Mouse (Mus musculus) spleen, adult 2 months (tissue): ENCODE data around the gene Id3. TPM values are rescaled to one million over a fixed set of nuclear protein-coding genes. Genes with fewer than 3 reads are reported as not detected.

Source experiments
- DNase-seq, 2 experiments: peaks; one replicate each; pipeline versions ENCODE4 v3.0.0 to v3.0.0-alpha.2; 2012 to 2021; ENCODE audit warnings: low spot score in 2 of 2, low read depth in 1 of 2
- H3K27ac ChIP-seq: fragments of 200-500 bp; 2 replicates; pipeline ENCODE4 v1.5.1; 2012; ENCODE audit warnings: low read length, inconsistent platforms; ENCODE audit not compliant: insufficient read depth
- H3K27me3 ChIP-seq: fragments of 200-500 bp; 2 replicates; pipeline ENCODE4 v1.6.1; 2012; ENCODE audit warnings: mild to moderate bottlenecking, moderate library complexity, low read length, inconsistent platforms; ENCODE audit not compliant: control insufficient read depth, insufficient read depth
- H3K36me3 ChIP-seq: fragments of 200-500 bp; 2 replicates; pipeline ENCODE4 v1.6.1; 2012; ENCODE audit warnings: mild to moderate bottlenecking, low read length, inconsistent platforms; ENCODE audit not compliant: control insufficient read depth, insufficient read depth
- H3K4me1 ChIP-seq: fragments of 200-500 bp; 2 replicates; pipeline ENCODE4 v1.6.1; 2011; ENCODE audit warnings: inconsistent platforms; ENCODE audit not compliant: control insufficient read depth, insufficient read depth, insufficient read length
- H3K4me3 ChIP-seq: fragments of 200-500 bp; 2 replicates; pipeline ENCODE4 v1.5.1; 2011; ENCODE audit warnings: mild to moderate bottlenecking, inconsistent platforms; ENCODE audit not compliant: insufficient read depth, insufficient read length; ENCODE audit errors: extremely low read depth
- CTCF ChIP-seq: fragments of 200-500 bp; IDR thresholded peaks from 2 replicates; pipeline ENCODE4 v1.5.1; 2011; ENCODE audit warnings: mild to moderate bottlenecking, inconsistent platforms; ENCODE audit not compliant: insufficient read depth, insufficient read length, insufficient replicate concordance; ENCODE audit errors: extremely low read depth
- POLR2A ChIP-seq: fragments of 200-500 bp; IDR thresholded peaks from 2 replicates; pipeline ENCODE4 v1.6.1; 2011; ENCODE audit warnings: low read depth, low read length, inconsistent platforms
- WGBS: fragments of 180-500 bp; shearing (Covaris S2); methylation state at CpG from one replicate; pipeline ENCODE4 v1.1.7; 2018; 5-methylcytosine and 5-hydroxymethylcytosine counted together
- polyA plus RNA-seq: library from polyadenylated mRNA; depleted of rRNA; stranded (reverse); fragments of >200 nt; gene quantifications from 2 replicates; pipeline ENCODE4 v1.2.3, GENCODE M21; 2012

Gene Id3
- polyA plus RNA-seq, 1 experiment: 138 TPM

DNA sequence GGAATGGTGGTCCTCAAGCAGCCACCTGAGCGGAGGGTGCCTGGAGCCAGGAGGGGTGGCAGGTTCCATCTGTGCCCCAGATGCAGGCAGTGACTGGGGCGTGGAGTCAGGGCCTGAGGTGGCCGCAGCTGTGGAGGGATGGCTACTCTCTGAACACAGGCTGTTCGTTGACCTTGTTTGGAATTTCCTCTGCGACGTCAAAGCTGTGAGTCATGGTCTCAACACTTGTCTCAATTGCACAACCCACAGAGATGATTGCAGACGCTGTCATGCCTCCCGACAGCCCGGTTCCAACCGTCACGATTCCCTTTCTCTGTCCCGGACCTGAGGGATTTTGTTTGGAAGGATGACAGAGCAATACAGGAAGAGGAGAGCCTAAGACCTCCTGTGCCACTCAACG lies 26.3 kb upstream of the Id3 start:
- no peak for TF ChIP-seq CTCF
- no peak for TF ChIP-seq POLR2A
- WGBS: 59% methylated on average over 13 of the region's 13 CpGs
- Histone ChIP-seq H3K27ac (peak overlapping the region; percentile 19; the same call in 1 of the 2 replicates), H3K36me3 (no peaks in the 10 kb centered on the region), H3K4me3 (no peak overlapping the region), H3K27me3 (no peaks in the 10 kb centered on the region), H3K4me1 (peaks cover 14% of the 10 kb centered on the region; the same call in 1 of the 2 replicates)
- no peak for DNase-seq

DNA sequence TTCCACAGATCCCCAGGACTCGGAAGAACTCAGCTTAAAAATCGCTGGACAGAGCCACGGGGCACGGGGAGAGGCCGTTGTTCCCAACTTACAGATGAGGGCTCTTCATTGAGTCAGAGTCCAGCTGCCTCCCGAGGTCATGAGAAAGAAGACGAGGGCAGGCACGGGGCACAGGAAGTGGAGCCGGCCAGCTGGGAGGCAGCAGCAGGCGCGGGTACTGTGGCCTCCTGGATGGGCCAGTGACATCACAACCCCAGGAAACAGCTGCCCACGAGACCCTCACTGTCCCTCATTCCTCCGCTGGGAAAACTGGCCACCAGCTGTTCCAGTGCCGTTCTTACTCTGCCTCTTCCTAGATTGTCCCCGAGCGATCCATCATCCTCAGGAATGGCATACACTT lies 23.3 kb upstream of the Id3 start:
- no peaks in the 10 kb centered on the region for H3K27me3 ChIP-seq
- peaks cover 25% of the 10 kb centered on the region; the same call in 1 of the 2 replicates for H3K4me1 ChIP-seq
- 25% methylated on average over 16 of the region's 16 CpGs for WGBS
- TF ChIP-seq POLR2A: no peak
- no peak for TF ChIP-seq CTCF
- no peak for DNase-seq
- no peak overlapping the region for H3K4me3 ChIP-seq
- H3K27ac ChIP-seq: no peak overlapping the region
- H3K36me3 ChIP-seq: no peaks in the 10 kb centered on the region

GRCm38 (mm10) chr4:136121158-136121557 lies 22.1 kb upstream of the Id3 start:
- H3K27me3 ChIP-seq: no peaks in the 10 kb centered on the region
- TF ChIP-seq CTCF (no peak), POLR2A (no peak)
- H3K36me3 ChIP-seq: no peaks in the 10 kb centered on the region
- no peak overlapping the region for H3K4me3 ChIP-seq
- WGBS: 93% methylated on average over 3 of the region's 3 CpGs
- no peak overlapping the region for H3K27ac ChIP-seq
- DNase-seq: no peak
- peaks cover 25% of the 10 kb centered on the region; the same call in 1 of the 2 replicates for H3K4me1 ChIP-seq

- Histone ChIP-seq H3K27me3 (no peaks in the 10 kb centered on the region), H3K4me1 (peaks cover 25% of the 10 kb centered on the region; the same call in 1 of the 2 replicates), H3K36me3 (no peaks in the 10 kb centered on the region), H3K27ac (no peak overlapping the region), H3K4me3 (no peak overlapping the region)
- 61% methylated on average over 7 of the region's 7 CpGs for WGBS
- TF ChIP-seq CTCF (no peak), POLR2A (no peak)
- no peak for DNase-seq
These were observed 21.3 kb upstream of the Id3 start for GRCm38 (mm10) chr4:136121844-136122468.

- H3K4me3 ChIP-seq: no peak overlapping the region
- TF ChIP-seq POLR2A (no peak), CTCF (no peak)
- DNase-seq: no peak
- WGBS: 51% methylated on average over 8 of the region's 8 CpGs
- no peaks in the 10 kb centered on the region for H3K36me3 ChIP-seq
- peaks cover 35% of the 10 kb centered on the region; the same call in 1 of the 2 replicates for H3K4me1 ChIP-seq
- no peaks in the 10 kb centered on the region for H3K27me3 ChIP-seq
- H3K27ac ChIP-seq: peak overlapping the region; percentile 36; the same call in 1 of the 2 replicates
These were observed 20.0 kb upstream of the Id3 start for GRCm38 (mm10) chr4:136123111-136123791.

GRCm38 (mm10) chr4:136123792-136124161 lies 19.5 kb upstream of the Id3 start:
- H3K4me1 ChIP-seq: peaks cover 36% of the 10 kb centered on the region; the same call in 1 of the 2 replicates
- no peak for TF ChIP-seq POLR2A
- TF ChIP-seq CTCF: no peak
- no peak for DNase-seq
- peak overlapping the region; percentile 36; the same call in 1 of the 2 replicates for H3K27ac ChIP-seq
- no peaks in the 10 kb centered on the region for H3K27me3 ChIP-seq
- H3K4me3 ChIP-seq: no peak overlapping the region
- WGBS: 86% methylated on average over 3 of the region's 3 CpGs
- no peaks in the 10 kb centered on the region for H3K36me3 ChIP-seq

DNA sequence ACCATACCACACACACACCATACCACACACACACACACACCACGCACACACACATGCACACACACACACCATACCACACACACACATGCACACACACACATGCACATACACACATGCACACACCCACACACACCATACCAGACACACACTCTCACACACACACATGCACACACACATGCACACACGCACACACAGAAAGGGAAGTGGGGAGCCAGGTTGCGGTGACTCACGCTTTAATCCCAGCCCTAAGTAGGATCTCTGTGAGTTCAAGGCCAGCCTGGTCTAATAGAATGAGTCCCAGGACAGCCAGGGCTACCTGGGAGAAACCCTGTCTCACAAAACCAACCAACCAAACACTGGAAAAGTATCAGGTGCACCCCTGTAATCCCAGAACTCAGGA lies 18.7 kb upstream of the Id3 start:
- Histone ChIP-seq H3K36me3 (no peaks in the 10 kb centered on the region), H3K4me1 (peaks cover 36% of the 10 kb centered on the region; the same call in 1 of the 2 replicates), H3K4me3 (no peak overlapping the region), H3K27me3 (no peaks in the 10 kb centered on the region), H3K27ac (no peak overlapping the region)
- DNase-seq: no peak
- TF ChIP-seq POLR2A (no peak), CTCF (no peak)
- 89% methylated on average over 4 of the region's 4 CpGs for WGBS
